Mouse (Mus musculus) urinary bladder, postnatal 36 days (tissue): Measurements from ENCODE around the gene Nrxn2.
A peak's percentile ranks its signal among the peaks of the same experiment; 100 is the strongest.

Experiments
- DNase-seq, 2 experiments: peaks; one replicate each; pipeline ENCODE4 v3.0.0; 2022; ENCODE audit warnings: low spot score in 2 of 2, mixed read lengths in 1 of 2

Nrxn2 gene

GRCm38 (mm10) chr19:6452672-6453310 is 34.3 kb downstream of the Nrxn2 start:
- no peak for DNase-seq

- no peak for DNase-seq
Observed at GRCm38 (mm10) chr19:6453349-6453748, 34.8 kb downstream of the Nrxn2 start.

GRCm38 (mm10) chr19:6454041-6454720 is 35.6 kb downstream of the Nrxn2 start:
- no peak for DNase-seq

GRCm38 (mm10) chr19:6459504-6459903 is 41.0 kb downstream of the Nrxn2 start:
- peak in 1 of 2 experiments; percentile 31 for DNase-seq

- DNase-seq, result no peak
Observed at GRCm38 (mm10) chr19:6462841-6463240, 44.3 kb downstream of the Nrxn2 start.

GRCm38 (mm10) chr19:6464306-6465071 is 46.0 kb downstream of the Nrxn2 start:
- no peak for DNase-seq

GRCm38 (mm10) chr19:6465090-6465489 is 46.6 kb downstream of the Nrxn2 start:
- DNase-seq, result no peak

- DNase-seq, result no peak
Observed at GRCm38 (mm10) chr19:6466945-6467344, 48.4 kb downstream of the Nrxn2 start.

GRCm38 (mm10) chr19:6467374-6467979 is 48.9 kb downstream of the Nrxn2 start:
- DNase-seq, result no peak

- DNase-seq, result no peak
Observed at GRCm38 (mm10) chr19:6471630-6472029, 53.1 kb downstream of the Nrxn2 start.

GRCm38 (mm10) chr19:6472821-6473220 is 54.3 kb downstream of the Nrxn2 start:
- no peak for DNase-seq

- no peak for DNase-seq
Observed at GRCm38 (mm10) chr19:6474706-6475105, 56.2 kb downstream of the Nrxn2 start.

- DNase-seq, result no peak
Observed at GRCm38 (mm10) chr19:6475129-6475528, 56.6 kb downstream of the Nrxn2 start.

GRCm38 (mm10) chr19:6477007-6477406 is 58.5 kb downstream of the Nrxn2 start:
- DNase-seq, result peak; percentile 58 to 63

GRCm38 (mm10) chr19:6478566-6478965 is 60.0 kb downstream of the Nrxn2 start:
- peak; percentile 27 to 38 for DNase-seq

- no peak for DNase-seq
Observed at GRCm38 (mm10) chr19:6482886-6483285, 64.4 kb downstream of the Nrxn2 start.

GRCm38 (mm10) chr19:6485059-6485630 is 66.6 kb downstream of the Nrxn2 start:
- DNase-seq, result no peak

GRCm38 (mm10) chr19:6489030-6489429 is 70.5 kb downstream of the Nrxn2 start:
- DNase-seq, result peak; percentile 73 to 81

- no peak for DNase-seq
Observed at GRCm38 (mm10) chr19:6491538-6491937, 73.0 kb downstream of the Nrxn2 start.

- peak; percentile 40 to 59 for DNase-seq
Observed at GRCm38 (mm10) chr19:6492124-6492523, 73.6 kb downstream of the Nrxn2 start.

GRCm38 (mm10) chr19:6493219-6493618 is 74.7 kb downstream of the Nrxn2 start:
- DNase-seq, result no peak

GRCm38 (mm10) chr19:6494032-6494431 is 75.5 kb downstream of the Nrxn2 start:
- no peak for DNase-seq
